Mouse (Mus musculus): ENCODE results near the gene 4930555G01Rik. TPM values are rescaled to one million over a fixed set of nuclear protein-coding genes. Genes with fewer than 3 reads are reported as not detected.
"Not testable (repeated sequence)": the region's sequence is repeated elsewhere in the genome, so short reads cannot be mapped to it uniquely, and the experiment has no call there.

Gene 4930555G01Rik
- polyA plus RNA-seq (2016; fragmentation: Nextera tagmentation; extraction: Ambion mirVana): not detected in 2 replicates

DNA sequence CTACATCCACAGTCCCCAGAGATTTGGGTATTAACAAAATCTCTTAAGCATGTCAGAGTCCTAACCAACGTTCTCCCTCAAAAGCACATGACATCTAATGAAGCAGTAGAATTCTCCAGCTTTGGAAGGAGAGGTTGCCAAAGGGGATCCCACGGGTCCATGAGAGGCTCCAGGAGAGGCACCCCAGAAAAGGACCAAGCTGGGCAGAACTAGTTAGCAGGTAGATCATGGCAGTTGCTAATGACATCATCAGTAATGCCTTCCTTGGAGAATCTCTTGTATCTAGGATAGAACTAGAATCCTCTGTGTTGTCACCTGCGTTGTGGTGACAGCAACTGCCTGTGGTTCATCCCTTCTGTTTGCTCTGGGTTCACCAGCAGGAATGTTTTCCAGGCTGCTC, at the start of gene 4930555G01Rik:
TSS of gene 4930555G01Rik (plus strand) at position 301 of the 400 bp plus-strand sequence.
- H3K27ac ChIP-seq; H3K4me3 ChIP-seq; H3K4me1 ChIP-seq; H3K9me3 ChIP-seq; H3K27me3 ChIP-seq (ENCODE audit: poor library complexity, severe bottlenecking); DNase-seq (ENCODE audit: extremely low spot score, low spot score); H3K36me3 ChIP-seq (replicated peaks): not testable (repeated sequence)
- WGBS: no CpG with 5 or more reads among the region's 3 CpGs

DNA sequence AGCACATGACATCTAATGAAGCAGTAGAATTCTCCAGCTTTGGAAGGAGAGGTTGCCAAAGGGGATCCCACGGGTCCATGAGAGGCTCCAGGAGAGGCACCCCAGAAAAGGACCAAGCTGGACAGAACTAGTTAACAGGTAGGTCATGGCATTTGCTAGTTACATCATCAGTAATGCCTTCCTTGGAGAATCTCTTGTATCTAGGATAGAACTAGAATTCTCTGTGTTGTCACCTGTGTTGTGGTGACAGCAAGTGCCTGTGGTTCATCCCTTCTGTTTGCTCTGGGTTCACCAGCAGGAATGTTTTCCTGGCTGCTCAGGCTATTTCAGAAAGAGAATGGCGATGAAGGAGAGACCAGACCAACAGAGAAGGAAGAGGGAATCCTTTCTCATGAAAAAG, 34.8 kb upstream of the 4930555G01Rik start, which contains the start of gene Gm3298:
TSS of gene Gm3298 (plus strand) at position 301 of the 400 bp plus-strand sequence.
- not testable (repeated sequence) for H3K4me1 ChIP-seq; H3K36me3 ChIP-seq (replicated peaks); H3K27ac ChIP-seq; DNase-seq (ENCODE audit: extremely low spot score, low spot score); H3K4me3 ChIP-seq; H3K27me3 ChIP-seq (ENCODE audit: poor library complexity, severe bottlenecking); H3K9me3 ChIP-seq
- 56% methylated on average over 1 of the region's 2 CpGs for WGBS

DNA sequence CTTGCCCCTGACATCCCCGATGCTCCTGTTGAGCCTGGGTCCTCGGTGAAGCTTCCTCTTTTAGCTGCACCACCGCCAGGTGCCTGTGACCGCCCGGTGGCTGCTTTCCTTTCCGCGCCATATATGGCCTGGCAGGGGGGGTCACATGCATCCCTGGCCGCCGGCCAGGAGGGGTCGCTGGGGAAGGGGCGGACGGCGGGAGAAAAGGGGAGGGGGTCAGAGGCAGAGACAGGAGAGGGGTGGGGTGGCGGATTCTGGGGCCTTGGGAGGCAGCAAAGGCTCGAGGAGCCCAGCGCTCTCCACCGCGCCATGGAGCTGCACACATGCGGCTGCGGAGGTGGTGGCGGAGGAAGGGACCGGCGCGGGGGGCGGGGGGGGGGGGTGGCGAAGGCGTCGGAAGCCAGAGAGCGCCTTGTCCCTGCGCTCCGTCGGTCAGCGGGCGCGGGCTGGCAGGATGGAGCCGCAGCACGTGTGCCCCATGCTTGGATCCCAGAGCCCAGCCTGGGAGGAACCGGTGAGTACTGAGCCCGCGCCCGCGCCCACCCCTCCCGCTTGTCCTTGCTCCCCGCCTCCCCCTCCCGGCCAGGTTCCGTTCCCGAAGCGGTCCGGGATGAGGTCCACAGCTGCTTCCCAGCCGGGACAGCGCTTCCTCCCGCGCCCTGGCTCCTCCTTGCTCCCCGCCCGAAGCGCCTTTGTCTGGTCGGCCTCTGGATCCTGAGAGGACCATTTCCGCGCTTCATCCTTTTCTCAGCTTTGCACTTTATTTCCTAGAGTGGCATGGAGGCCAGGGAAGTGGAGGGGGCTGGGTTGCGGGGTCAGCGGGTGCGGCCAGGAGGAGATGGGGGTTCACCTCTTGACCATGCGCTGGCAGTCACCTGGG, 20.4 kb downstream of the 4930555G01Rik start, which contains the start of gene Gm8281:
TSS of gene Gm8281 (plus strand) at position 430 of the 880 bp plus-strand sequence.
- not testable (repeated sequence) for H3K36me3 ChIP-seq (replicated peaks); H3K4me1 ChIP-seq; H3K27me3 ChIP-seq (ENCODE audit: poor library complexity, severe bottlenecking); H3K9me3 ChIP-seq
- Histone ChIP-seq H3K27ac (peak within 1 kb of the TSS; percentile 86), H3K4me3 (peak within 1 kb of the TSS; percentile 54)
- peak; percentile 25 for DNase-seq (ENCODE audit: extremely low spot score, low spot score)
- 3% methylated on average over 28 of the region's 63 CpGs for WGBS

Other genes starting within 250 kb of the 4930555G01Rik start
- gene Gm3269, start 212.5 kb upstream of the 4930555G01Rik start, polyA plus RNA-seq (2016; fragmentation: Nextera tagmentation; extraction: Ambion mirVana): not detected in 2 replicates
- gene Gm3264, start 195.1 kb upstream of the 4930555G01Rik start, polyA plus RNA-seq (2016; fragmentation: Nextera tagmentation; extraction: Ambion mirVana): 0.33 and 0.76 TPM in 2 replicates
- not detected in 2 replicates for gene Gm3278, start 158.2 kb upstream of the 4930555G01Rik start, polyA plus RNA-seq (2016; fragmentation: Nextera tagmentation; extraction: Ambion mirVana)
- not detected in 2 replicates for gene Gm8297, start 66.7 kb upstream of the 4930555G01Rik start, polyA plus RNA-seq (2016; fragmentation: Nextera tagmentation; extraction: Ambion mirVana)
- not detected in 2 replicates for gene Gm3298, start 34.7 kb upstream of the 4930555G01Rik start, polyA plus RNA-seq (2016; fragmentation: Nextera tagmentation; extraction: Ambion mirVana)
- 1.7 and 2.5 TPM in 2 replicates for gene Gm8281, start 20.4 kb downstream of the 4930555G01Rik start, polyA plus RNA-seq (2016; fragmentation: Nextera tagmentation; extraction: Ambion mirVana)
- gene Gm8279, start 80.9 kb downstream of the 4930555G01Rik start, polyA plus RNA-seq (2016; fragmentation: Nextera tagmentation; extraction: Ambion mirVana): not detected in 2 replicates
- not detected in 2 replicates for gene Gm3317, start 113.9 kb downstream of the 4930555G01Rik start, polyA plus RNA-seq (2016; fragmentation: Nextera tagmentation; extraction: Ambion mirVana)
- not detected in 2 replicates for gene Gm8271, start 135.2 kb downstream of the 4930555G01Rik start, polyA plus RNA-seq (2016; fragmentation: Nextera tagmentation; extraction: Ambion mirVana)
- not detected in 2 replicates for gene Gm3526, start 210.0 kb downstream of the 4930555G01Rik start, polyA plus RNA-seq (2016; fragmentation: Nextera tagmentation; extraction: Ambion mirVana)